Mouse (Mus musculus) CD4-positive, CD25-positive, alpha-beta regulatory T cell, adult 2 months (primary cell): ENCODE data around the gene Pnp2.

Experiments used
- DNase-seq: peaks from one replicate; pipeline ENCODE4 v3.0.0-alpha.2; 2012; ENCODE audit warnings: low read depth, low spot score

Gene Pnp2

DNA sequence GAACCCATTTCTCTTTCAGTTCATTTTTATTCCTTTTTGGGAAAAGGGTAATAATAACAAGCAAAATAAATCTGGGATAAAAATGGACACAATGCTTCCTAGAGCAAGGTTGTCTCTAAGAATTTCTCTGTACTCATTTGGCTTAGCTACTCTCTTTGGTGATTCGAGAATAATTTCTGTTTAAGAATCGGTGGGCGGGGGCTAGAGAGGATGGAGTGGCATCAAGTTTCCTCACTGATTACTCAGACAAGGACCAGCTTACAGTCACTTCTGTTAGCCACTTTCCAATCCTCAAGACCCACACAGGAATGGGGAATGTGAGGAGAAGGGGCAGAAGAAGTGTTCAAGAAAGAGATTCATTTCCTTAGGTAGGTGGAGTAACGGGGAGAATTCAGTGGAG lies 53.0 kb downstream of the Pnp2 start:
- DNase-seq, result no peak

DNA sequence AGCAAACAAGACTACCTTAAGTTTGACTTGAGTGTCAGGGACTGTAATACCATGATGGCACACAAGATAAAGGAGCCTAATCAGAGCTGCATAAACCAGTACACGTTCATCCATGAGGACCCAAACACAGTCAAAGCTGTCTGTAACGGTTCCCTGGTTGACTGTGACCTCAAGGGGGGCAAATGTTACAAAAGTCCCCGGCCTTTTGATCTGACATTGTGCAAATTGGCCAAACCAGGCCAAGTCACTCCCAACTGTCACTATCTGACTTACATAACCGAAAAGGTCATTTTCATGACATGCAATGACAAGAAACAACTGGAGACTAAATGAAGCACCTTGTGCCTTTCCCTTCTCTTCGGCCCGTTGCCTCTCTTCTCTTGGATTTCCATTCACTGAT lies 53.8 kb downstream of the Pnp2 start:
- DNase-seq, result no peak
